Mouse (Mus musculus) kidney, postnatal 25 days (tissue): Measurements from ENCODE around the gene Oas1a.
A peak's percentile ranks its signal among the peaks of the same experiment; 100 is the strongest.
"Not testable (repeated sequence)": the region's sequence is repeated elsewhere in the genome, so short reads cannot be mapped to it uniquely, and the experiment has no call there.

Experiments used
- DNase-seq, 2 experiments: peaks; one replicate each; pipeline ENCODE4 v3.0.0; 2021; ENCODE audit warnings: mixed read lengths in 2 of 2

Gene Oas1a

DNA sequence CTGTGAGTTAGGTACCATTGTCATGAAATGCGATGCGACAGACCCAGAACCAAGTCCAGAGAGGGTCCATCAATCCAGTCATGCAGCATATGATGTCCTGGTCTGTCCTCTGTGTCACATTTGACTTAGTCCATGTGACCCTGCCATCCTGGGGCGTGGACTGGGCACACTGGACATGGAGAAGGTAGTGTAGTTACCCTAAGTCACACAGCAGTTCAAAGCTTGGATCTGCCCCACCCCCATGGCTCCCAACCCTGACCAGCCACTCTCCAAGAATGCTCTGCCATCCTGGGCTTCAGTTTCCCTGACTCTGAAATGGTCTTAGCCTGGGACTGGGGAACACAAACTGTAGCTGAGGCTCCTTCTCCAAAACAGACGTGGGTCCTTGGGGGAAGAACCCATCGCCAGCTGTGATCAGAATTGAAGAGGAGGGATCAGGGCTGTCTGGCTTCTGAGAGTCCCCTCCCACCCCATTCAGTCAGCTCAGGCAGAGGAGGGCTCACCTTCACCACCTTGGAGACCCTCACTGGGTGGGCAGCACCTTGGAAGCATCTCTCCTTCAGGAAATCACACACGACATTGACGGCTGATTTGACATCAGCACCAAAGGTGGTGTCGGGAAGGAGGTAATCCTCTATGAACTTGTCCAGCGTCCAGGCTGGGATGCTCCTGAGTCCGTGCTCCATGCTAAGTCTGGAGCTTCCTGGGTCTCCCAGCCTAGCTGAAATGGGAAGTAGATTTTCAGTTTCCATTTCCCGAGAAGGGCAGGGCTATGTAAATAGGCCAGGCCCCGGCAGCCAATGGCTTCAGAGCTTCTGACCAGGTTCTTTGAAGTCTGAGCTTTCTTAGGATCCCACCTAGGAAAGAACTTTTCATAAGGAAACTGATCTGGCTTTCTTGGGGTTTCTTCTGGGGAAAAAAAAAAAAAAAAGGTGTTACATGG lies at the start of gene Oas1a:
Gene Oas1a (minus strand): TSS at position 731 of the 943 bp plus-strand sequence.
- not testable (repeated sequence) for DNase-seq

DNA sequence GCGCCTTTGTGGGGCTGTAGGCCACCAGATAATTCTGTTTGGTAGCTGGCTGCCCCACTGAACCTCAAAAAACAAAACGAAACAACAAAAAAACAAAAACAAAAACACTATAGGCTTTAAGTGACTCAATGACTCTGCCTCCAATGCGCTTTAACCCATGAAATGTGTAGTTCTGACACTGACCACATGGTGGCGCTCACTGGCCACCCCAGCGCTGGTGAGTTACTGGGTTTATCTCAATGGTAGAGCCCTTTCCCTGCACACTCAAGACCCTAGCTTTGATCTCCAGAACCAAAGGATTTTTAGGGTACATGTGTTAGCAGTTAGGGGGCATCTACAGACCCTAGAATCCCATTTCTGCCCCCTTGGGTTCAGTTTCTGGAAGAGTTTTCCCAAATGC lies 46.7 kb upstream of the Oas1a start:
- DNase-seq: peak in 1 of 2 experiments; percentile 3

DNA sequence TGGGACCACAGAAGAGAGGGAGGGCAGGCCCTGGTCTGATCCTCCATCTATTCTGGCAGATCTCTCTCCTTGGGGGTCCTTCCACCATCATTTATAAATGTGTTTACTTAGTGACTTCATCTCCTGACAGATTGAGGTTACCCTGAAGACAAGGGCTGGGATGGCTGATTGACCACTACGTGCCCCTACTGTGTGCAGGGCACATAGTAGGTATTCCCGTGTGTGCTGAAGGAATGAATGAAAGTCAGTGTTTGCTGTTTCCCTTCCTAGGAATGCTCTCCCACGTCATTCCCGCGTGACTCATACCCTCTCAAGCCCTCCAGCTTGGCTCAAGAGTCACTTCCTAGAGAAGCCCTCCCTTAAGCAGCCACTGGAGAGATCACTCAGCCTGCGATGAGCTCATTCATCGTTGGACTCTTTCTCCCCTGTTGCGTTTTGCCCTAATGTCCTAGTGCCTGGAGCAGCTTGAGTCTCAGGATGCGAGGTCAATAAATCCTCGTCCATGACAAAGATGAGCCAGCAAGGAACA lies 45.0 kb upstream of the Oas1a start:
- DNase-seq: no peak

- DNase-seq: no peak
These were observed 34.8 kb upstream of the Oas1a start for GRCm38 (mm10) chr5:120942076-120942475.

DNA sequence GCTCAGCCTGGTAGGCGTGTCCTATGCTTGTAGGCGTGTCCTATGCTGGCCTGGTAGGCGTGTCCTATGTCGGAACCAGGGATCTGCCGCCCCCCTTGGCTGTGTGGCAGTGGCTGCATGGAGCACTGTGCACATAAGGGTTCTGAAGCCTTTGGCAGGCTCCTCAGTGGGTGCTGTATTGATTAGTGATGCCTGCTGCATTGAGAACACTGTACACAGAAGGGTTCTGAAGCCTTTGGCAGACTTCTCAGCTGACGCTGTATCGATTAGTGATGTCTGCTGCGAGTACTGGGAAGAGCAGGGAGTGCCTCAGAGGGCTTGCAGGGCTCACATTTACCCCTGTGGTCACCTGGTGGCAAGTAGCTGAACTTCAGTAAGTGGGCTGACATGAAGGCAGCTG lies 31.3 kb upstream of the Oas1a start:
- DNase-seq: no peak

GRCm38 (mm10) chr5:120937841-120938240 lies 30.5 kb upstream of the Oas1a start:
- DNase-seq: peak in 1 of 2 experiments; percentile 40

DNA sequence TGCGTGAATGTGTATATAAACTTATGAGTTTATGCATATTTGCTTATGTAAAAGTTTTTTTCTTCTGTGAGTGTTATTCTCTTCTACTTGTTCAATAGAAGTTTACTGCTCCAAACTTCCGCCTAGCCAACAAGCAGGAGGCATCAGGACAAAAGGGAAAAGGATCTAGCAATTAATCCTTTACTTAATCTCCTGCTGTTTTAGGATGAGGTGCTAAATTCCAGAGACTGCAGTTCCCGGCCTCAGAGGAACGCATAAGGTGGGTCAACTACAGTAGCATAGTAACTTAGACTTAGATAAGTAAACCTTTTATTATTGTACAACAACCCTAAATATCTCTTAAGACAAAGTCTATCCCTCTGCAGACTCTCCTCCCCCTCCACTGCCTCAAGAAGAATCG lies 26.6 kb upstream of the Oas1a start:
- DNase-seq: no peak

DNA sequence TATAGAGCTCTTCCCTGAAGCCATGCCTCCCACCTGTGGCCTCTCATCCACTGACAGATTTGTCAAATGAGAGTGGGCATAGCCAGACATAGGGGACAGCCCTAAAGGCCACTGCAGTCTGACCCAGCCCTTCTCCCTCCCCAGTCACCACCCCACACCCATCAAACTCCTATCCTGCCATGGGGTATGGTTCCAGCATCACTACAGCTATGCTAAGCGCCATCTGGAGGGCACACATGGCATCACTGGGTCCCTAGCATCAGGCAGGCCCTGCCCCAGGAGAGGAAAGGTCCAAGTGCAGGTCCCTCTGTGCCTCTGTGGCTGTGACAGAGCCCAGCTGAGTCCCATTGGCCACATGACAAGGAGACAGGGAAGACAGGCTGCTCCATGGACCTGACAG lies 19.7 kb upstream of the Oas1a start:
- DNase-seq: no peak

DNA sequence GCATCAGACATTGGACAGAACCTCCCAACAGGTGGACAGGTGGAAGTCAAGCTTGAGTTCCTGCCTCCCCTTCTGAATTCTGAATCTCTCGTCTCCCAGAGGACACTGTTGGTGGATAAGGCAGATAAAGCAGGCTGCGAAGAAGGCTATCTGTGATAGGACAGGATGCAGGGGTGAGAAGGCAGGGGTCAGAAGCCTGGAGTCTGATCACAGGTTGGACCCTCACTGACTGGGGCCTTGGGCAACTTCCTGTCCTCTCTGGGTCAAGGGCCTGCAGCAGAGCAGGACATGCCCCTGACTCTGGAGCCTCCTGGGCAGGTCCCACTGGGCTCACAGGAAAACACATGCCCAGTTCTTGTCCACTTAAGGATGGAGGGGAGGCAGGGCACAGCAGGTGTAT lies 19.0 kb upstream of the Oas1a start:
- not testable (repeated sequence) for DNase-seq

- DNase-seq: not testable (repeated sequence)
These were observed 17.2 kb upstream of the Oas1a start for GRCm38 (mm10) chr5:120924520-120924919.

GRCm38 (mm10) chr5:120923969-120924368 lies 16.6 kb upstream of the Oas1a start:
- DNase-seq: no peak

GRCm38 (mm10) chr5:120920296-120920695 lies 13.0 kb upstream of the Oas1a start:
- DNase-seq: no peak

DNA sequence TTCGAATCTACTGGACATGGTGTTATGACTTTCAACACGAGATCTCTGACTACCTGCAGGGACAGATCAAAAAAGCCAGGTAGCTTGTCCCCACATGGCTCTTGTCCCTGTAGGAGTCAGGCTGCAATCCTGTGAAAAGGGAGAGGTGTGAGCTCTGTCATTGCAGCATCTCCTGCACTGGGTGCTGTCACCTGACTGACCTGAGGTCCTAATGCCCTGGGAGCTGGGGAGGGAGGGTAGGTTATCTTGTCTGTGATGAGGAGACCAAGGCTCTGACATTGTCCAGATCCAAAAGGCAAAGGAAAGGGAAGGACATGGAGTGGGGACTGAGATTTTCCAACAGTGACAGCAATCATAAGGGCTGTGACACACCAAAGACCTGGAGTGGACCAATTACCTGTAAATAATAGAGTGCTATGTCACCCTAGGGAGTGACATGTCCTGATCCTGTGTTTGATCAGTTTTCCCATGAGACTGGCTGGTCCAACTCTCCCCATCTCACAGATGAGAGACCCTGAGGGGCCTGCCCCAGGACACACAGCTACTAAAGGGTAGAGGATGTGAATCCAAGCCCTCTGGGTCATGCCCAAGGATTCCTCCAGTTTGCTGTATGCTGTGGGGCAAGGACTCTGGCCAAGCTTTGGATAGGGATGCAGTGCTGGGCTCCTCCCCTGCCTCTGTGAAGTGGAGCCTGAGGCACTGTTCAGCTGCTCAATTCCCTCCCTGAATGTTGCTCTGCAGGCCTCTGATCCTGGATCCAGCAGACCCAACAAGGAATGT lies 12.0 kb upstream of the Oas1a start:
- DNase-seq: not testable (repeated sequence)

DNA sequence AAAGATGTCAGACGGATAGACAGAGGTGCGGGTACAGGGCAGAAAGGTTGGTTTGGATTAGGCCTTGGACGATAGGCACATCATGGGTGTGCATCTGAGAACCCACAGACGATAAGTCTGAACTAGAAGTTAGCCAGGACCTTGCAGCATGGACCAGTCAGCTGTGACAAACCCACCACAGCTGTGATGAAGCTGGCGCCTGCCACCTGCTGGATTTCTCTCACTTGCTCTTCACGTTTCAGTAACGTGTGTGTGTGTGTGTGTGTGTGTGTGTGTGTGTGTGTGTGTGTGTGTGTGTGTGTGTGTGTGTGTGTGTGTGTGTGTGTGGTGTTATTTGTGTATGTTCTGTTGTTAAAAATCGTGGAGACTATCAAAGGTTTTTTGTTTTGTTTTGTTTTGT lies 6.9 kb upstream of the Oas1a start, which contains the start of gene Oas1d:
Gene Oas1d (plus strand): TSS at position 333 of the 400 bp plus-strand sequence.
- DNase-seq: not testable (repeated sequence)

- DNase-seq: no peak
These were observed 1.0 kb upstream of the Oas1a start for GRCm38 (mm10) chr5:120908196-120908920.

GRCm38 (mm10) chr5:120902056-120902455 lies 5.3 kb downstream of the Oas1a start:
- no peak for DNase-seq

- no peak for DNase-seq
These were observed 6.7 kb downstream of the Oas1a start for GRCm38 (mm10) chr5:120900666-120901065.

DNA sequence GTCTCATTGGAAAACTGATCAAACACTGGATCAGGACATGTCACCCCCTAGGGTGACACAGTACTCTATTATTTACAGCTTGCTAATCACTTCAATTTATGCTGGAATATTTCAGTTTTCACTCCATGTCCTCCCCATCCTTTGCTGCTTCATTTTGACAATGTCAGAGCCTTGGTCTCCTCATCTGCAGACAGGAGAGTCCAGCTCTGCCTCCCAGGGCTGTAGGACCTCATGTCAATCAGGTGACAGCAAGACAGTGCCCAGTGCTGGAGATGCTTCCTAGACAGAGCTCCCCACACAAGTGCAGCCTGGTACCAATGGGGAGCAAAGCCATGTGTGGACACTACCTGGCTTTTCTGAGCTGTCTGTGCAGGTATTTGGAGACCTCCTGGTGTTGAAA lies 8.6 kb downstream of the Oas1a start:
- no peak for DNase-seq

DNA sequence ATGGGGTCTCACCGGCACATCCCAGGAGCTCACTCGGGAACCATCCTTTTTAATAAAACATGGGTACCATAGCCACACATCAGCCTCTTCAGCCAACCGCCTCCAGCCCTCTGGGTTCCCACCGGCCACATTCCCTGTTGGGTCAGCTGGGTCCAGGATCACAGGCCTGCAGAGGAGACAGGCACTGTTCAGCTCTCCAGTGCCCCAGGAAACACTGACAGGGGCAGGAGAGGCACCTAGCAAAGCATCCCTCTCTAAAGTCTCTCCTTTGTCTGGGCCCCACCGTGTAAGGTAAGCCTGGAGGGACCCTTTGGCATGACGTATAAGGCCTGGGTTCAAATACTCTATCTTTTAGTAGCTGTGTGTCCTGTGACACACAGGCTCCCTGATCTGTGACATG lies 9.0 kb downstream of the Oas1a start:
- peak in 1 of 2 experiments; percentile 30 for DNase-seq

GRCm38 (mm10) chr5:120895231-120895900 lies 12.0 kb downstream of the Oas1a start:
- DNase-seq: no peak

DNA sequence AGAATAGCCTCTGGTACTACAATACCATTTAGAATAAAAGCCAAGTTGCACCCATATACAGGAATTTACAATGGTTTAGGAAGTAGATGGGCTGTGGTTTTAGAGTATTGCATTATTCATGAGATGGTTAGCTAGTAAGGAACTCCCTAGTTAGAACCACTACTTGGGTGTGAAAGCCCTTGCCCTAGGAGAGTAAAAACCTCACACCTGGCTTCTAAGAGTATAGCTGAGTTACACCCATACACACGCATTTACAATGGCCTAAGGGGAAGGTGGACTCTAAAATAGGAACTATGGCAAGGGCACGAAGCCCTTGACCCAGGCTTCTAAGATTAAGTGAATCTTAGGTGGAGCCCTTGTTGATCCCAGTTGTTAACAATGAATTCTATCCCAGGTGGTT lies 12.6 kb downstream of the Oas1a start:
- DNase-seq: not testable (repeated sequence)

DNA sequence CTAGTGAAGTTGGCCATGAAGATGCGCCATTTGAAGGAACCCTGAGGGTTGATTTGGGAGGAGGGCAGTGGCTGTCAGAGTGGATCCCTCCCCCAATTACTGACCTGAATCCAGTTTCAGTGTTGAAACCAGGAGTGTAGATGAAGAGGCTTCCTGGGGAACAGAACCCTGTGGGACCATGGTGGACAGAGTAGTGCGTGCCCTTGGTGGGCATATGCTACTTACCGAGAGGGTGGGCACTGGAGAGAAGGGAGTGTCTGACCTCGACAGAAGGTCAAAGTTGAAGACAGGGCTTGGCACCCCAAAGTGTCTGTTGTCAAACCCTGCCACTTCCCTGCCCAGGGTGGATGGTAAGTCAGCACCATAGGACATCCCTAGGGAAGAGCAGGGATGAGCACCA lies 13.5 kb downstream of the Oas1a start:
- DNase-seq: not testable (repeated sequence)
